Mouse (Mus musculus) hindbrain, embryonic 15.5 days (tissue): Measurements from ENCODE around the gene Ephb1. TPM values are rescaled to one million over a fixed set of nuclear protein-coding genes. Genes with fewer than 3 reads are reported as not detected.

Experiments
- ATAC-seq: fragments of 200-750 bp; cut with Nextera tagmentation; 2 replicates; pipeline ENCODE4 v1.8.0; 2017; ENCODE audit warnings: low read depth, moderate number of reproducible peaks, moderate TSS enrichment; ENCODE audit not compliant: low FRiP score
- H3K27ac ChIP-seq: fragments of 300-500 bp; sonication (generic); replicated peaks from 2 replicates; pipeline ENCODE4 v1.5.1; 2015; ENCODE audit warnings: mild to moderate bottlenecking, inconsistent platforms
- H3K27me3 ChIP-seq: fragments of 300-500 bp; sonication (generic); 2 replicates; pipeline ENCODE4 v1.6.1; 2015; ENCODE audit warnings: control low read depth, inconsistent platforms
- H3K36me3 ChIP-seq: fragments of 300-500 bp; sonication (generic); 2 replicates; pipeline ENCODE4 v1.6.1; 2015; ENCODE audit warnings: control low read depth, inconsistent platforms
- H3K4me1 ChIP-seq: fragments of 300-500 bp; sonication (generic); replicated peaks from 2 replicates; pipeline ENCODE4 v1.6.1; 2015; ENCODE audit warnings: control low read depth, inconsistent platforms
- H3K4me2 ChIP-seq: fragments of 300-500 bp; sonication (generic); 2 replicates; pipeline ENCODE4 v1.6.1; 2015; ENCODE audit warnings: moderate library complexity, mild to moderate bottlenecking, inconsistent platforms
- H3K4me3 ChIP-seq: fragments of 300-500 bp; sonication (generic); 2 replicates; pipeline ENCODE4 v1.5.1; 2015; ENCODE audit warnings: mild to moderate bottlenecking, inconsistent platforms
- H3K9ac ChIP-seq: fragments of 300-500 bp; sonication (generic); 2 replicates; pipeline ENCODE4 v1.6.1; 2015; ENCODE audit warnings: inconsistent platforms
- H3K9me3 ChIP-seq: fragments of 300-500 bp; sonication (generic); 2 replicates; pipeline ENCODE4 v1.6.1; 2016; ENCODE audit warnings: control low read depth, inconsistent platforms
- WGBS: fragments of 180-500 bp; shearing (Covaris S2); methylation state at CpG from one replicate; pipeline ENCODE4 v1.1.7; 2015; 5-methylcytosine and 5-hydroxymethylcytosine counted together
- polyA plus RNA-seq: library from polyadenylated mRNA; unstranded; fragments of >200 nt; fragmentation: Nextera tagmentation; extraction: Ambion mirVana; gene quantifications from 2 replicates; pipeline ENCODE4 v1.2.1, GENCODE M21; 2015

The Ephb1 gene
- polyA plus RNA-seq, 1 experiment from 2014 or later: 53.1 TPM

DNA sequence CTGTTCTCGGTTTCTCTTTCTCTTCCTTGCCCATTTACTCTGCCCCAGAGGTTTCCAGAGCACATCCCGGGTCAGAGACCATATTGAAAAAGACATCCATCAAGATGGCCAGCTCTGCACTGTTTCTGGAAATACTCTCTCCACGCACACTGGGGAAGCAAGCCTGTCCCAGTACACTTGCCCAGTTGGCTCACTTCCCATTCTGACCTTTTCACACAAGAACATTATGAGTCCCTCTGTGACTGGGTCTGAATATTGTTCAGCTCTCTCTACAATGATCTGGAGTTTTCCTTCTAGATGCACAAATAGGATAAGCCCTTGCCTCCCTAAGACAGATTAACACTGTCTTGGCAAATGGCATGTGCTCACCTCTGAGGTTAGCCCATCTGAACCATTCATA lies 243.0 kb downstream of the Ephb1 start:
- Histone ChIP-seq H3K27ac (no peak overlapping the region), H3K9ac (no peak overlapping the region), H3K27me3 (no peaks in the 10 kb centered on the region), H3K4me1 (peaks cover 26% of the 10 kb centered on the region), H3K36me3 (no peaks in the 10 kb centered on the region), H3K4me3 (no peak overlapping the region), H3K9me3 (no peaks in the 10 kb centered on the region), H3K4me2 (no peak overlapping the region)
- 68% methylated on average over 3 of the region's 3 CpGs for whole genome bisulfite sequencing
- ATAC-seq: no peak

DNA sequence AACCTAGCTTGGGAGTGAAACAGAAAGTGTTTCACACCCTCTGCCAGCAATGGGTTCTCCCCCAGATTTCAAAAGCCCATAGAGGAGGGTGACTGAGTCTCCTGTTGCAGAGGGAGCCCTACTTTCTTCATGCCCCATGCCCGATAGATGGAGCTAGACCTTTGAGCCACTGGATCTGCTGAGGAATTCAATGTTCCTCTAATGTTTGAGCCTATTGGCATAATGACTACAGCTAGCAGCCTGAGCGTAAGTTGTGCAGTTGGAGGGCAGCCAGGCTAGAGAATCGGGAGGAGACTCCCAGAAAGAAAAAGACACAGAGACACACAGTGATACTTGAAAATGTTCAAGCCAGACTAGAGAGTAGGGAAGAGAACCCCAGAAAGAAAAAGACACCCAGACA lies 246.5 kb downstream of the Ephb1 start:
- Histone ChIP-seq H3K27ac (no peak overlapping the region), H3K9me3 (no peaks in the 10 kb centered on the region), H3K4me1 (peaks cover 26% of the 10 kb centered on the region), H3K9ac (no peak overlapping the region), H3K36me3 (no peaks in the 10 kb centered on the region), H3K27me3 (no peaks in the 10 kb centered on the region), H3K4me3 (no peak overlapping the region), H3K4me2 (no peak overlapping the region)
- 51% methylated on average over 3 of the region's 3 CpGs for WGBS
- no peak for ATAC-seq

- no peaks in the 10 kb centered on the region for H3K36me3 ChIP-seq
- H3K27ac ChIP-seq: no peak overlapping the region
- no peak overlapping the region for H3K9ac ChIP-seq
- peaks cover 25% of the 10 kb centered on the region for H3K4me1 ChIP-seq
- H3K4me2 ChIP-seq: no peak overlapping the region
- no peaks in the 10 kb centered on the region for H3K9me3 ChIP-seq
- no peak overlapping the region for H3K4me3 ChIP-seq
- H3K27me3 ChIP-seq: no peaks in the 10 kb centered on the region
- 39% methylated on average over 2 of the region's 2 CpGs for WGBS
- peak; percentile 37; the same call in 1 of the 2 replicates for ATAC-seq
Observed at GRCm38 (mm10) chr9:102107213-102107612, 247.3 kb downstream of the Ephb1 start.

- H3K4me1 ChIP-seq: 0 out of 2 replicates have a peak, but pooled peaks cover 4% of the 10 kb centered on the region
- no peak overlapping the region for H3K9ac ChIP-seq
- H3K36me3 ChIP-seq: no peaks in the 10 kb centered on the region
- H3K4me3 ChIP-seq: no peak overlapping the region
- H3K27me3 ChIP-seq: no peaks in the 10 kb centered on the region
- 19% methylated on average over 7 of the region's 7 CpGs for WGBS
- no peak overlapping the region for H3K27ac ChIP-seq
- H3K9me3 ChIP-seq: no peaks in the 10 kb centered on the region
- no peak overlapping the region for H3K4me2 ChIP-seq
- no peak for ATAC-seq
Observed at GRCm38 (mm10) chr9:102096825-102097224, 257.7 kb downstream of the Ephb1 start.

DNA sequence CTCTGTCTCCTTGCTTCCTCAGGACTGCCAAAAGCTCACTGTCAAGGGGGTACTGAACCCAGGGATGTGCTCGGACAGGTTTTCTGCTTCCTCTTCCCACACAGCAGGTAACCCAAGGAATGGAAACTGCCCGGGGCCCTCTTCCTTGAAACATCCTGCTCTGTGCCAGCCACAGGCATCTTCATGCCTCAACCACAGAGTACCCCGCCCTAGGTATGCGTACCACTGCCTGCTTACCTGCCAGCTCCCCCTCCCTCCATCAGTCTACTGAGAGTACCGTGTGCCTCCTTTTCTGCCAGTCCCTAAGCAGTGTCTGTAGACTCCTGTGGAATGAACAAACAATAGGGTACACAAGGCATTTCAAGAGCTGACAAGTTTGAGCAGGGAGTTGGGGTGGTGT lies 265.9 kb downstream of the Ephb1 start:
- Histone ChIP-seq H3K4me2 (no peak overlapping the region), H3K9me3 (no peaks in the 10 kb centered on the region), H3K27me3 (no peaks in the 10 kb centered on the region), H3K9ac (no peak overlapping the region), H3K36me3 (no peaks in the 10 kb centered on the region), H3K4me3 (no peak overlapping the region), H3K27ac (no peak overlapping the region), H3K4me1 (peaks cover 21% of the 10 kb centered on the region)
- no peak for ATAC-seq
- whole genome bisulfite sequencing: 89% methylated on average over 5 of the region's 5 CpGs

DNA sequence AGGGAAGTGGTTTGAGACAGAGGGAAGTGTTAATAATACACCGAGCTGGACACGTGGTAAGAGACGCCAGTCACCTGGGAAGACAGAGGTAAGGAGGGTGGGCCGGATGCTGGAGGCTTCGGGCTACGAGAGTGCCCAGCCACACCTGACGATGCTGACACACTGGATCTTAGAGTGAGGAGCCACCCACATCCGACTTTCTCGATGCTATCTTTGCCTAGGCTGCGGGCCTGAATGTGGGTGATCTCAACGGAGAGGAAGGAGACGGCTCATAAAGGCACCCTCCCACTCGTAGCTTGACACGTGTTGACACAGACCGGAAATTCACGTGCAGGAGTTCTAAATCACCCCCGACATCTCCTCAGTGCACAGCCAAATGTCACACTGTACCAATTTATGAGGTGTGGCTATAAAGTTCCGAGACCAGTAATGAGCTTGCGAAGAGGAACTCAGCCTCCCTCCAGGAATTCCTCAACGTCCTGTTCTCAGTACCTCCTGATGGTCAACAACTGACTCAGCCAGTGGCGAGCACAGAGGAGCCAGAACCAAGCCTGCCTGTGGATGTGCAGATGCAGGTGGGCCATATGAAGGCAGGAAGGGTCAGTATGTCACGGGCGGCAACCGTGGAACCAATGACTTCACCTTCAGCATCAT lies 268.3 kb downstream of the Ephb1 start:
- H3K4me2 ChIP-seq: no peak overlapping the region
- ATAC-seq: no peak
- H3K9ac ChIP-seq: no peak overlapping the region
- H3K27me3 ChIP-seq: no peaks in the 10 kb centered on the region
- H3K4me1 ChIP-seq: peaks cover 13% of the 10 kb centered on the region
- no peaks in the 10 kb centered on the region for H3K36me3 ChIP-seq
- H3K9me3 ChIP-seq: no peaks in the 10 kb centered on the region
- 83% methylated on average over 24 of the region's 24 CpGs for WGBS
- no peak overlapping the region for H3K4me3 ChIP-seq
- H3K27ac ChIP-seq: no peak overlapping the region

DNA sequence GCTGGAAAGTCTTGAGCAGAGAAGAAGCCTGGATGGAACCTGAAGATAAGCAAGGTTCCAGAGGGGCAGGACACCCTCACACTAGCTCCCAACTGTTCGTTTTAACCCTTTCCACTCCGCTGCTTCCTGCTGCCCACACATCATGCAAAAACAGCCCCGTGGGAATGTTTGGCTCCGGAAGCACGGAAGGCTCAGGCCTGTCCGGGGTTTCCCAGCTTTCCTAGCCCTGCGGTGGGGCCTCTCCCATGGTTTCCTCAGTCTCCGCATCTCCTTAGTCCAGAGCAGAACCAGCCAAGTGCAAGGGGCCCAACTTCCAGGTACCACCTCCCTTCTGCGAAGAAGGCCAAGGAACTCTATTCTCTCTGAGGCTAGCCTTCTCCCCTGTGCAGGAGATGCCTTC lies 269.0 kb downstream of the Ephb1 start:
- no peak for ATAC-seq
- H3K27ac ChIP-seq: no peak overlapping the region
- H3K27me3 ChIP-seq: no peaks in the 10 kb centered on the region
- no peak overlapping the region for H3K4me2 ChIP-seq
- no peaks in the 10 kb centered on the region for H3K9me3 ChIP-seq
- peaks cover 13% of the 10 kb centered on the region for H3K4me1 ChIP-seq
- no peaks in the 10 kb centered on the region for H3K36me3 ChIP-seq
- no peak overlapping the region for H3K4me3 ChIP-seq
- no peak overlapping the region for H3K9ac ChIP-seq
- WGBS: 84% methylated on average over 9 of the region's 9 CpGs

GRCm38 (mm10) chr9:102080934-102081333 lies 273.6 kb downstream of the Ephb1 start:
- Histone ChIP-seq H3K9ac (no peak overlapping the region), H3K4me1 (peaks cover 3% of the 10 kb centered on the region; the same call in 1 of the 2 replicates), H3K27ac (no peak overlapping the region), H3K27me3 (no peaks in the 10 kb centered on the region), H3K36me3 (no peaks in the 10 kb centered on the region), H3K4me3 (no peak overlapping the region), H3K4me2 (no peak overlapping the region), H3K9me3 (no peaks in the 10 kb centered on the region)
- WGBS: 45% methylated on average over 5 of the region's 5 CpGs
- no peak for ATAC-seq

DNA sequence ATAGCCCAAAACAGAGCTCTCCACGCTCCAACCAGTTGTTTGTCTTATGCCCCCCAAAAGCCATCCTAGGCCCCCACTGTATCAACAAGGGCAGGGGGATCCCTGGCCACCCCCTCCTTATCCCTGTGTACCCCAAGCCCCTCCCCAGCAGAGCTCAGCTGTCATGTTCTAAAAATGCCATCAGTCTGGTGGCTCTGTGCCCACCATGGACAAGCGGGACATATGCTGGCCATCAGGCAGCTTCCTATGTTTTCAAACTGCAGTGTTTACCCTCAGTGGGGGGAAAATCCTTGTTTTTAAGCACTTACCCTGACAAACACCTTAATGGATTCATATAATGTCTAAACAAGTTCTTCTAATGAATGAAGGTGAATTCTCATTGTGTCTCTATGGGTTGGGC lies 275.3 kb downstream of the Ephb1 start:
- no peaks in the 10 kb centered on the region for H3K27me3 ChIP-seq
- no peak overlapping the region for H3K27ac ChIP-seq
- WGBS: 97% methylated on average over 2 of the region's 2 CpGs
- no peaks in the 10 kb centered on the region for H3K36me3 ChIP-seq
- H3K4me2 ChIP-seq: no peak overlapping the region
- no peak for ATAC-seq
- no peak overlapping the region for H3K4me3 ChIP-seq
- peaks cover 12% of the 10 kb centered on the region for H3K4me1 ChIP-seq
- H3K9me3 ChIP-seq: no peaks in the 10 kb centered on the region
- H3K9ac ChIP-seq: no peak overlapping the region

GRCm38 (mm10) chr9:102078238-102078637 lies 276.3 kb downstream of the Ephb1 start:
- Histone ChIP-seq H3K27me3 (no peaks in the 10 kb centered on the region), H3K9ac (no peak overlapping the region), H3K36me3 (no peaks in the 10 kb centered on the region), H3K27ac (no peak overlapping the region), H3K4me2 (no peak overlapping the region), H3K4me1 (peaks cover 16% of the 10 kb centered on the region), H3K9me3 (no peaks in the 10 kb centered on the region), H3K4me3 (no peak overlapping the region)
- 87% methylated on average over 6 of the region's 6 CpGs for WGBS
- ATAC-seq: no peak

DNA sequence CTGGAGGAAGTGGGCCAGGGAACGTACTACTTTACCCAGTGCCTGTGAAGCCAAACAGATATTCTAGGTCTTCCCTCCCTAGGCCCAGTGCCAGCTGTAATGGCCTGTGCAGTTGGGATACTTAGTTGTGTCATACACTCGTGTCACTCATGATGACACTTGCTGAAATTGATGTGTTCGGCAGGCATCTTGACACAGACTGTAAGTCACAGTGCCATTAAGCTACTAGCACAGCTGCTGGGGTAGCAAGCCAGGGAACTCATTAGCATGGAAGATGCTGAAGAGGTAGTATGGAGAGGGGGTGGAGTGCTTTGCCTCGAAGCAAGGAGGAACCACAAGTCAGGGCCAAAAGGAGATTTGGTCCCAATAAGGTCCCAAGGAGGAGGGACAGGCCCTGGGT lies 279.0 kb downstream of the Ephb1 start:
- no peak overlapping the region for H3K9ac ChIP-seq
- H3K27ac ChIP-seq: no peak overlapping the region
- H3K4me2 ChIP-seq: no peak overlapping the region
- peaks cover 26% of the 10 kb centered on the region for H3K4me1 ChIP-seq
- peak; percentile 45; the same call in 1 of the 2 replicates for ATAC-seq
- H3K4me3 ChIP-seq: no peak overlapping the region
- no peaks in the 10 kb centered on the region for H3K9me3 ChIP-seq
- H3K27me3 ChIP-seq: no peaks in the 10 kb centered on the region
- 47% methylated on average over 4 of the region's 4 CpGs for WGBS
- no peaks in the 10 kb centered on the region for H3K36me3 ChIP-seq

- Histone ChIP-seq H3K9me3 (no peaks in the 10 kb centered on the region), H3K4me2 (no peak overlapping the region), H3K9ac (no peak overlapping the region), H3K4me3 (no peak overlapping the region), H3K27ac (no peak overlapping the region), H3K4me1 (peaks cover 38% of the 10 kb centered on the region), H3K36me3 (no peaks in the 10 kb centered on the region), H3K27me3 (no peaks in the 10 kb centered on the region)
- ATAC-seq: 0 out of 2 replicates have a peak, but pooled peaks have one; percentile 9
- 88% methylated on average over 5 of the region's 5 CpGs for WGBS
Observed at GRCm38 (mm10) chr9:102073404-102073803, 281.1 kb downstream of the Ephb1 start.
